Mouse (Mus musculus) kidney, embryonic 14.5 days (tissue): ENCODE measurements at regions not wholly inside any gene's neighbourhood (a gene's known extent, or its start where the extent isn't known, plus 50 kb on each side); places are given as distances from the start of the nearest gene placed in this dataset.

ENCODE experiments used
- ATAC-seq: fragments of 200-750 bp; cut with Nextera tagmentation; 2 replicates; pipeline ENCODE4 v1.8.0; 2017; ENCODE audit warnings: moderate number of reproducible peaks, mild to moderate bottlenecking, moderate TSS enrichment, moderate library complexity; ENCODE audit not compliant: low FRiP score, low TSS enrichment
- H3K27ac ChIP-seq: fragments of 300-500 bp; sonication (generic); 2 replicates; pipeline ENCODE4 v1.5.1; 2014; ENCODE audit warnings: low read depth, mild to moderate bottlenecking, low read length, moderate library complexity, mixed read lengths
- H3K27me3 ChIP-seq: fragments of 300-500 bp; sonication (generic); 2 replicates; pipeline ENCODE4 v1.6.1; 2014; ENCODE audit warnings: mild to moderate bottlenecking, low read length; ENCODE audit not compliant: control insufficient read depth, insufficient read depth
- H3K36me3 ChIP-seq: fragments of 300-500 bp; sonication (generic); 2 replicates; pipeline ENCODE4 v1.6.1; 2014; ENCODE audit warnings: low read length, mixed read lengths; ENCODE audit not compliant: control insufficient read depth, insufficient read depth
- H3K4me1 ChIP-seq: fragments of 300-500 bp; sonication (generic); 2 replicates; pipeline ENCODE4 v1.6.1; 2014; ENCODE audit warnings: low read length, mixed read lengths; ENCODE audit not compliant: control insufficient read depth, insufficient read depth
- H3K4me2 ChIP-seq: fragments of 300-500 bp; sonication (generic); replicated peaks from 2 replicates; pipeline ENCODE4 v1.6.1; 2014; ENCODE audit warnings: low read depth, mild to moderate bottlenecking, low read length
- H3K4me3 ChIP-seq: fragments of 300-500 bp; sonication (generic); 2 replicates; pipeline ENCODE4 v1.5.1; 2014; ENCODE audit warnings: mild to moderate bottlenecking, low read length
- H3K9ac ChIP-seq: fragments of 300-500 bp; sonication (generic); 2 replicates; pipeline ENCODE4 v1.6.1; 2014; ENCODE audit warnings: low read depth, mild to moderate bottlenecking, low read length, moderate library complexity
- H3K9me3 ChIP-seq: fragments of 300-500 bp; sonication (generic); 2 replicates; pipeline ENCODE4 v1.6.1; 2016; ENCODE audit warnings: low read length; ENCODE audit not compliant: control insufficient read depth
- WGBS: fragments of 180-500 bp; shearing (Covaris S2); extraction: QIAGEN DNeasy Blood & Tissue Kit; methylation state at CpG from one replicate; pipeline ENCODE4 v1.1.7; 2014; 5-methylcytosine and 5-hydroxymethylcytosine counted together

- Histone ChIP-seq H3K27me3 (no peaks in the 10 kb centered on the region), H3K4me3 (no peak overlapping the region), H3K4me2 (no peak overlapping the region), H3K27ac (no peak overlapping the region), H3K36me3 (no peaks in the 10 kb centered on the region), H3K9ac (no peak overlapping the region), H3K9me3 (no peaks in the 10 kb centered on the region), H3K4me1 (no peaks in the 10 kb centered on the region)
- 87% methylated on average over 2 of the region's 2 CpGs for WGBS
- no peak for ATAC-seq
Measured at GRCm38 (mm10) chr19:6607501-6607900, 64.7 kb upstream of the Slc22a12 start.

- no peak overlapping the region for H3K4me3 ChIP-seq
- H3K4me1 ChIP-seq, result no peaks in the 10 kb centered on the region
- 83% methylated on average over 7 of the region's 7 CpGs for WGBS
- H3K27me3 ChIP-seq, result no peaks in the 10 kb centered on the region
- no peak overlapping the region for H3K27ac ChIP-seq
- H3K9ac ChIP-seq, result no peak overlapping the region
- H3K9me3 ChIP-seq, result no peaks in the 10 kb centered on the region
- no peaks in the 10 kb centered on the region for H3K36me3 ChIP-seq
- H3K4me2 ChIP-seq, result no peak overlapping the region
- ATAC-seq, result no peak
Measured at GRCm38 (mm10) chr19:6606667-6607066, 63.8 kb upstream of the Slc22a12 start.

- H3K27me3 ChIP-seq, result no peaks in the 10 kb centered on the region
- no peak for ATAC-seq
- 75% methylated on average over 8 of the region's 8 CpGs for WGBS
- no peaks in the 10 kb centered on the region for H3K9me3 ChIP-seq
- H3K4me3 ChIP-seq, result no peak overlapping the region
- H3K36me3 ChIP-seq, result no peaks in the 10 kb centered on the region
- H3K4me2 ChIP-seq, result no peak overlapping the region
- no peak overlapping the region for H3K27ac ChIP-seq
- H3K9ac ChIP-seq, result no peak overlapping the region
- peaks cover 4% of the 10 kb centered on the region; the same call in 1 of the 2 replicates for H3K4me1 ChIP-seq
Measured at GRCm38 (mm10) chr19:6604702-6605101, 61.9 kb upstream of the Slc22a12 start.

DNA sequence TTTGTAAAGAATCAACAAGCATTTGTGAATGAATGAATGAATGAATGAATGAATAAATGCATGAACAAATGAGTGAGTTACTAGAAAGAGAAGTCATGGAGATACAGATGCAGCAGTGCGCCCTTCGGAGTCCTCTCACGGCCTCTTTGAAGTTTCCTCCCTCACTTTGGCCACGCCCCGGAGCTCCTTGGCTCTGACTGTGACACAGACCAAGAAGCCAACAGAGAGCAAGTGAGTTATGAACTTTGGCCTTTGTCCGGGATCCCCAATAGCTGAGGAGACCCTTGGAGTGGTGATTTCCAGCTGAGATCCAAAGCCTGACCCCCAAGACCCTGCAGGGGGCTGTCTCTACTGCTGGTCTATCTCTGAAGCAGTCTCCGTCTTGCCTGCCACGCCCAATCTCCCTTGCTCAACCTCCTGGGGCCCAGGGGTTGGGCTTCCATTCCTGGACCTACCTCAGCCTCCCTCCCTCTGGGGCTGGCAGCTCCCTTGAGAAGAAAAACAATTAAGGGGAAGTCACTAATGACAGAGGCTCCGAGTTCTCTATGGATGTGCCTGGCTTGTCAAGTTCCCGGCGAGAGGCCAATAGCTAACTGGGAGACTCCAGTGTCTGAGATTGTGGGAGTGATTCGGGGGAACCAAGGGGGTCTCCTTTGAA, 58.2 kb upstream of the Slc22a12 start:
- H3K27ac ChIP-seq, result no peak overlapping the region
- no peak overlapping the region for H3K4me3 ChIP-seq
- H3K9me3 ChIP-seq, result no peaks in the 10 kb centered on the region
- H3K36me3 ChIP-seq, result no peaks in the 10 kb centered on the region
- H3K27me3 ChIP-seq, result no peaks in the 10 kb centered on the region
- H3K4me2 ChIP-seq, result no peak overlapping the region
- peaks cover 7% of the 10 kb centered on the region; the same call in 1 of the 2 replicates for H3K4me1 ChIP-seq
- no peak overlapping the region for H3K9ac ChIP-seq
- 20% methylated on average over 12 of the region's 12 CpGs for WGBS
- ATAC-seq, result no peak

DNA sequence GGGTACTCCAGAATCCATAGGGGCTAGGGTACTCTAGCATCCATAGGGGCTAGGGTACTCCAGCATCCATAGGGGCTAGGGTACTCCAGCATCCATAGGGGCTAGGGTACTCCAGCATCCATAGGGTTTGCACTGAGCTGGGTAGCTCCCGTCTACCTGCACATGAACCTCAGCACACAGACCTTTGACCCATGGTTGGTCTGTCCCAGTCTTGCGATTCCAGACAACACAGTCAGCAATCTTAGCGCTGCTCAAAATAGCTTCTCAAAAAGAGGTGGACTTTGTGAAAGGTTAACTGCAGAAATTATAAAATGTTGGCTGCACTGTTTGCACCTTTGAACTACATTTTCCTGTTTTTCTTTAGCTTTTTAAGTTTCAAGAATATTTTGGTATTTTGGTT, 56.4 kb upstream of the Slc22a12 start:
- WGBS, result 75% methylated on average over 3 of the region's 3 CpGs
- no peaks in the 10 kb centered on the region for H3K36me3 ChIP-seq
- no peak overlapping the region for H3K4me3 ChIP-seq

DNA sequence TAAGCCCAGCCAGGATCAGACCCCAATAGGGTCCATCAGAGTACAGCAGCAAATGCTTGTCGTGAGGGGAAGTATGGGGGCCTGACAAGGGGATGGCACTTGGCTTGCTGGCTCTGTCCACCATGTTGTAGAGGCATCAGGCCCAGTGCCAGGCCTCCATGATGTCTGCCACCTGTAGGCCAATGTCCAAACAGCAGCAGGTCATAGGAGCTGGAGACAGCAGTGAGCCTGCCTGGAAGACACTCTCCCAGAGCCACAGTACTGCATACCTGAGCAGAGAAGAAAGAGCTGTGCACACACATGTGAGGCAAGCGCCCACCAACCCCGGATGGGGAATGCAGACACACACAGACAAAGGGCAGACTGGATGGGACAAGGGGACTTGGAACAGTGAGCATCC, 55.4 kb upstream of the Slc22a12 start:
- Histone ChIP-seq H3K36me3 (no peaks in the 10 kb centered on the region), H3K27me3 (no peaks in the 10 kb centered on the region), H3K4me1 (peaks cover 7% of the 10 kb centered on the region; the same call in 1 of the 2 replicates), H3K9me3 (no peaks in the 10 kb centered on the region), H3K4me2 (no peak overlapping the region), H3K4me3 (no peak overlapping the region), H3K9ac (no peak overlapping the region), H3K27ac (no peak overlapping the region)
- 86% methylated on average over 3 of the region's 3 CpGs for WGBS
- ATAC-seq, result no peak

More for the DNA sequence above, 56.4 kb upstream of the Slc22a12 start:
- Histone ChIP-seq H3K27ac (no peak overlapping the region), H3K4me1 (peaks cover 7% of the 10 kb centered on the region; the same call in 1 of the 2 replicates), H3K9me3 (no peaks in the 10 kb centered on the region), H3K4me2 (no peak overlapping the region), H3K9ac (no peak overlapping the region), H3K27me3 (no peaks in the 10 kb centered on the region)
- no peak for ATAC-seq

GRCm38 (mm10) chr19:6595801-6596200, 53.0 kb upstream of the Slc22a12 start:
- Histone ChIP-seq H3K27me3 (no peaks in the 10 kb centered on the region), H3K4me3 (no peak overlapping the region), H3K36me3 (no peaks in the 10 kb centered on the region), H3K27ac (no peak overlapping the region), H3K9ac (no peak overlapping the region), H3K9me3 (no peaks in the 10 kb centered on the region), H3K4me2 (no peak overlapping the region), H3K4me1 (peaks cover 4% of the 10 kb centered on the region; the same call in 1 of the 2 replicates)
- 0 out of 2 replicates have a peak, but pooled peaks have one; percentile 46 for ATAC-seq
- WGBS, result 30% methylated on average over 9 of the region's 9 CpGs
